Mouse (Mus musculus): Measurements from ENCODE around the gene 1600014C23Rik. TPM values are rescaled to one million over a fixed set of nuclear protein-coding genes. Genes with fewer than 3 reads are reported as not detected.

1600014C23Rik gene
- polyA plus RNA-seq, 1 experiment from 2014 or later: not detected

- no peak overlapping the region for H3K9ac ChIP-seq (replicated peaks; ENCODE audit: low read depth)
- ATAC-seq (no peak), DNase-seq (ENCODE audit: low spot score) (no peak)
- no peaks in the 10 kb centered on the region for H3K9me3 ChIP-seq (ENCODE audit: low read length)
- WGBS: 71% methylated on average over 19 of the region's 19 CpGs
- H3K36me3 ChIP-seq (ENCODE audit: insufficient read depth, low read length): no peaks in the 10 kb centered on the region
- H3K27ac ChIP-seq (ENCODE audit: low read length): no peak overlapping the region
- H3K27me3 ChIP-seq (replicated peaks; ENCODE audit: insufficient read depth, low read length): 0 out of 2 replicates have a peak, but pooled peaks cover 3% of the 10 kb centered on the region
- TF ChIP-seq EP300 (IDR thresholded peaks at IDR 0.05) (no peak), CTCF (IDR thresholded peaks at IDR 0.05) (no peak)
- H3K4me1 ChIP-seq (ENCODE audit: insufficient read depth, low read depth, low read length): peaks cover 19% of the 10 kb centered on the region; the same call in 1 of the 2 replicates
- no peak overlapping the region for H3K4me3 ChIP-seq (ENCODE audit: low read depth, low read length)
- H3K4me2 ChIP-seq (replicated peaks; ENCODE audit: low read depth, low read length): peak overlapping the region; percentile 65
These were observed 458 bp downstream of the 1600014C23Rik start for GRCm38 (mm10) chr17:45733038-45733734.

- H3K4me1 ChIP-seq (ENCODE audit: insufficient read depth, low read depth, low read length): peaks cover 19% of the 10 kb centered on the region; the same call in 1 of the 2 replicates
- WGBS: 20% methylated on average over 9 of the region's 9 CpGs
- 0 out of 2 replicates have a peak, but pooled peaks cover 3% of the 10 kb centered on the region for H3K27me3 ChIP-seq (replicated peaks; ENCODE audit: insufficient read depth, low read length)
- H3K4me2 ChIP-seq (replicated peaks; ENCODE audit: low read depth, low read length): no peak overlapping the region
- TF ChIP-seq CTCF (IDR thresholded peaks at IDR 0.05) (peak; percentile 96), EP300 (IDR thresholded peaks at IDR 0.05) (no peak)
- H3K9me3 ChIP-seq (ENCODE audit: low read length): no peaks in the 10 kb centered on the region
- no peaks in the 10 kb centered on the region for H3K36me3 ChIP-seq (ENCODE audit: insufficient read depth, low read length)
- ATAC-seq: peak; percentile 29
- no peak overlapping the region for H3K9ac ChIP-seq (replicated peaks; ENCODE audit: low read depth)
- no peak overlapping the region for H3K4me3 ChIP-seq (ENCODE audit: low read depth, low read length)
- no peak overlapping the region for H3K27ac ChIP-seq (ENCODE audit: low read length)
- peak; percentile 85 for DNase-seq (ENCODE audit: low spot score)
These were observed 2.3 kb downstream of the 1600014C23Rik start for GRCm38 (mm10) chr17:45731172-45731864.

GRCm38 (mm10) chr17:45730696-45731095 lies 2.9 kb downstream of the 1600014C23Rik start:
- H3K4me1 ChIP-seq (ENCODE audit: insufficient read depth, low read depth, low read length): peaks cover 17% of the 10 kb centered on the region
- H3K36me3 ChIP-seq (ENCODE audit: insufficient read depth, low read length): no peaks in the 10 kb centered on the region
- no peaks in the 10 kb centered on the region for H3K9me3 ChIP-seq (ENCODE audit: low read length)
- no peak overlapping the region for H3K4me3 ChIP-seq (ENCODE audit: low read depth, low read length)
- 92% methylated on average over 4 of the region's 4 CpGs for WGBS
- no peak overlapping the region for H3K4me2 ChIP-seq (replicated peaks; ENCODE audit: low read depth, low read length)
- DNase-seq (ENCODE audit: low spot score) (no peak), ATAC-seq (no peak)
- H3K27ac ChIP-seq (ENCODE audit: low read length): no peak overlapping the region
- H3K27me3 ChIP-seq (replicated peaks; ENCODE audit: insufficient read depth, low read length): 0 out of 2 replicates have a peak, but pooled peaks cover 3% of the 10 kb centered on the region
- TF ChIP-seq CTCF (IDR thresholded peaks at IDR 0.05) (no peak), EP300 (IDR thresholded peaks at IDR 0.05) (no peak)
- H3K9ac ChIP-seq (replicated peaks; ENCODE audit: low read depth): no peak overlapping the region

- H3K9me3 ChIP-seq (ENCODE audit: low read length): no peaks in the 10 kb centered on the region
- H3K27me3 ChIP-seq (replicated peaks; ENCODE audit: insufficient read depth, low read length): 0 out of 2 replicates have a peak, but pooled peaks cover 3% of the 10 kb centered on the region
- H3K9ac ChIP-seq (replicated peaks; ENCODE audit: low read depth): no peak overlapping the region
- H3K4me1 ChIP-seq (ENCODE audit: insufficient read depth, low read depth, low read length): peaks cover 13% of the 10 kb centered on the region
- H3K4me2 ChIP-seq (replicated peaks; ENCODE audit: low read depth, low read length): no peak overlapping the region
- no peak overlapping the region for H3K27ac ChIP-seq (ENCODE audit: low read length)
- H3K4me3 ChIP-seq (ENCODE audit: low read depth, low read length): no peak overlapping the region
- ATAC-seq: no peak
- no peaks in the 10 kb centered on the region for H3K36me3 ChIP-seq (ENCODE audit: insufficient read depth, low read length)
- WGBS: 32% methylated on average over 10 of the region's 10 CpGs
- DNase-seq (ENCODE audit: low spot score): no peak
- TF ChIP-seq EP300 (IDR thresholded peaks at IDR 0.05) (no peak), CTCF (IDR thresholded peaks at IDR 0.05) (no peak)
These were observed 4.3 kb downstream of the 1600014C23Rik start for GRCm38 (mm10) chr17:45729387-45729786.

GRCm38 (mm10) chr17:45727983-45728723 lies 5.5 kb downstream of the 1600014C23Rik start:
- H3K36me3 ChIP-seq (ENCODE audit: insufficient read depth, low read length): no peaks in the 10 kb centered on the region
- WGBS: 61% methylated on average over 8 of the region's 8 CpGs
- H3K4me1 ChIP-seq (ENCODE audit: insufficient read depth, low read depth, low read length): peaks cover 3% of the 10 kb centered on the region

GRCm38 (mm10) chr17:45727481-45727880 lies 6.2 kb downstream of the 1600014C23Rik start:
- Histone ChIP-seq H3K9me3 (ENCODE audit: low read length) (no peaks in the 10 kb centered on the region), H3K4me1 (ENCODE audit: insufficient read depth, low read depth, low read length) (peaks cover 3% of the 10 kb centered on the region; the same call in 1 of the 2 replicates), H3K36me3 (ENCODE audit: insufficient read depth, low read length) (no peaks in the 10 kb centered on the region), H3K9ac (replicated peaks; ENCODE audit: low read depth) (no peak overlapping the region), H3K4me3 (ENCODE audit: low read depth, low read length) (no peak overlapping the region), H3K27ac (ENCODE audit: low read length) (no peak overlapping the region), H3K27me3 (replicated peaks; ENCODE audit: insufficient read depth, low read length) (no peaks in the 10 kb centered on the region), H3K4me2 (replicated peaks; ENCODE audit: low read depth, low read length) (no peak overlapping the region)
- WGBS: 70% methylated on average over 2 of the region's 2 CpGs
- TF ChIP-seq EP300 (IDR thresholded peaks at IDR 0.05): no peak
- no peak for TF ChIP-seq CTCF (IDR thresholded peaks at IDR 0.05)
- no peak for ATAC-seq
- DNase-seq (ENCODE audit: low spot score): no peak

More at GRCm38 (mm10) chr17:45727983-45728723, 5.5 kb downstream of the 1600014C23Rik start:
- no peak overlapping the region for H3K4me2 ChIP-seq (replicated peaks; ENCODE audit: low read depth, low read length)
- H3K4me3 ChIP-seq (ENCODE audit: low read depth, low read length): no peak overlapping the region
- ATAC-seq (no peak), DNase-seq (ENCODE audit: low spot score) (no peak)
- H3K27me3 ChIP-seq (replicated peaks; ENCODE audit: insufficient read depth, low read length): no peaks in the 10 kb centered on the region
- no peak overlapping the region for H3K9ac ChIP-seq (replicated peaks; ENCODE audit: low read depth)
- no peak overlapping the region for H3K27ac ChIP-seq (ENCODE audit: low read length)
- no peaks in the 10 kb centered on the region for H3K9me3 ChIP-seq (ENCODE audit: low read length)
- TF ChIP-seq EP300 (IDR thresholded peaks at IDR 0.05) (no peak), CTCF (IDR thresholded peaks at IDR 0.05) (no peak)

Measured in lung, postnatal 0 days (tissue).